Mouse (Mus musculus) spleen, postnatal 10 days (tissue): ENCODE data around the gene Nup85.

ENCODE experiments used
- DNase-seq, 2 experiments: peaks; one replicate each; pipeline ENCODE4 v3.0.0; 2021 to 2022; ENCODE audit warnings: low spot score in 2 of 2

Nup85 gene

GRCm38 (mm10) chr11:115613138-115613945 lies 49.1 kb downstream of the Nup85 start:
- DNase-seq = peak in 1 of 2 experiments; percentile 41

DNA sequence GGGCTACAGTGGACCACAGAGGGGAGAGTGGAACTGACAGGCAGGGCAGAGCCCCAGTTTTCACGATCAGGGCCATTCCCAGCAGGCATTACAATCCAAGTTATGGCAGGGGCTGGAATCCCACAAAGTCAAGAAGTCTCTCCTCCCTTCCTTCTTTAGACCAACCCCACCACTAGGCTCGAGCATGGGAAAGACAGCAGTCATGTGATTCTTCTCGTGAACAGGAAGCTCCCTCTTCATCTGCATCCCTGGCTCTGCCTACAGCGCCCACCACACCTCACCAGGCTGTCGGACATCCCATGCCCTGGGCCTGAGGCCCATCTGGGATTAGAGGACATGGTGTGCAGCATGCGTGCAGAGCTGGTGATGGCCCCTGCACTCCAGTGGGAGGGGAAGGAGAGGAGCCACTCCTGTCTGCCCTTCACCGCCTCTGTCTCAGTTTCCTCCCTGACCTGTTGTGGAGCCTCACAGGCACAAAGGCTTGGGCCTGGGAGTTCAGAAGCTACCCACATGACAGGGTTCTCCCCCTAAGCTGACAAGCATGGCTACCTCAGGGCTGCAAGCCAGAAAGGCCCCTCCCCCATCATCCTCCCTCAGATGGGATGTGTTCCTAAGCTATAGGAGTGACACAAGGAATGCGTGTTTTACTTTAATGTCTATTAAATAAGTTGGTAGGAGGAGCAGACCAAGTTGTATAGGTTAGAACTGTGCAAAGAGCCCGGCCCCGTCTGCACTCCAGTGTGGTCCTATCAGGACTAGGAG lies 50.3 kb downstream of the Nup85 start:
- DNase-seq = no peak

DNA sequence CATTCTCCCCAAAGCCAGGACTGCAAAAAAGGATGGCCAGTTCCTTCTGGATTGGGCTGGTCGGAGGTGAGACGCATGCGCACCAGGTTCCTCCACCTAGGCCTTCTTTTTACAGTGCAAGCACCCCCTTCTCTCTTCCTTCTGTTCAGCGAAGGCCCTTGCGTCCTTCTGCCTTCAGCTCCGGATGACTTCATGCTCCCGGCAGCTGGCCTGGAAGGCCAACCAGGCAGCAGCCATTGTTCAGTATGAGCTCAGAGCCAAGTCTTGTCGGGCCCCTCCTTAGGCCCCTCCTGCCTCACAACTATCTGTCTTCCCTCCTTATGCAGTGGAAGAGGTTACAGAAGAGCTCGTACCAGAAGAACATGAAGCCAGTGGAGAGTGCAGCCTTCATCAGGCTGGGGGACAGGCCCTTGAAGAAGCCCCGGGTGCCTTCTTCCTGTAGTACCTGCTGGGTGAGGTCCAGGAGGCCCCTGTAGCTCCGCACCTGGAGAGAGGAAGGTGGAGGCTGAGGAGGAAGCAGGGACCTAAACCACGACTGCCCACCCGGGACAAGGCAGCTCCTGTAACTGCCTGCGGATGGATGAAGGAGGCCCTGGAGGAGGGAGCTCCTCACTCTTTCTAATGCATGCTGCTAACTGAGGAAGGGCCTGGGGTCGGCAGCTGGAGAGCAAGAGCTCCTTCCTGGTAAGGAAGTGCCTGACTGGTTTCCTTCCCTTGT lies 51.0 kb downstream of the Nup85 start:
- no peak for DNase-seq

DNA sequence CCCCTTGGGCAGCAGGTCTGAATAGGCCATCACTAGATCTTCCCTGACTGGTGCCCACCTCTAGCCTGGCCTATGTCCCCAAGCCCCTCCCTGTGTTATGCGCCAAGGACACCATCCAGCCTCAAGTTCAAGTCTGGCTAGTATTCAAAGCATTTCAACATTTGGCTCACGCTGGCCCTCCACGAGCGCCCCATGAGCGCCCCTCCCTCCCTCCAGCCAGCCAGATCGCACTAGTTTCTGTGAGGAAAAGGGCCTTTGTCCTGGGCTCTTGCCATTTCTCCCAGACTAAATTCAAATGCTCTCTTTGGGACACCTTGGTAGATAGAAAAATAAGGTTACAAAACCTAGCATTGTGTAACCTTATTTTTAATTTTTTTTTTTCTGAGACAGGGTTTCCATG lies 51.6 kb downstream of the Nup85 start:
- DNase-seq = no peak

DNA sequence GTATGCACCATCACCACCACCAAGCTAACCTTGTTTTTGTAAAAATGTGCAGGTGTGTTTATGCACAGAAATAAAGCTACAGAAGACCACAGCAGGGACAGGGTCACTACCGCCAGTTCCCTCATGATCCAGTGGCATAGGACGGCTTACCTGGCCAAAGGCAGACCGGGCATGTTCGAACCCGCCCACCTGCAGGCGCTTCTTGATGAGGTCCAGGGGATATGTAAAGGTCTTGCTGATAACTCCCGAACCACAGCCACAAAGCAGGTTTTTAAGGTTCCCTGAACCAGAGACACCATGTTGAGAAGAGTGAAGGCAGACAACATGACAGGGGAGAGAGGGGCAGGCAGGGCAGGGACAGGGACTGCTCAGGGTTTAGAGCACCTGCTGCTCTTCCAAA lies 52.1 kb downstream of the Nup85 start:
- DNase-seq = no peak

GRCm38 (mm10) chr11:115616893-115617292 lies 52.7 kb downstream of the Nup85 start:
- no peak for DNase-seq

DNA sequence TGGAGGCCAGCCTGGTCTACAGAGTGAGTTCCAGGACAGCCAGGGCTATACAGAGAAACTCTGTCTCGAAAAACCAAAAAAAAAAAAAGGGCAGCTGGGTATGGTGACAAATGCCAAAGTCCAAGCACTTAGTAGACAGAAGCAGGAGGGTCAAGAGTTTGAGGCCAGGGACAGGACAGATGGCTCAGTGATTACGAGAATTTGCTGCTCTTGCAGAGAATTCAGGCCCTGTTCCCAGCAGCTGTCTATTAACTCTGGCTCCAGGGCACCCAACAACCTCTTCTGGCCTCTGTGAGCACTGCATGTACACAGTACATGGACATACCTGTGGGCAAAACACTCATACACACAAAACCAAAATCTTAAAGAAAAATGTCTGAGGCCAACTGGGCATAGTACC lies 53.8 kb downstream of the Nup85 start:
- DNase-seq = no peak

- DNase-seq = no peak
These were observed 54.7 kb downstream of the Nup85 start for GRCm38 (mm10) chr11:115618732-115619516.

DNA sequence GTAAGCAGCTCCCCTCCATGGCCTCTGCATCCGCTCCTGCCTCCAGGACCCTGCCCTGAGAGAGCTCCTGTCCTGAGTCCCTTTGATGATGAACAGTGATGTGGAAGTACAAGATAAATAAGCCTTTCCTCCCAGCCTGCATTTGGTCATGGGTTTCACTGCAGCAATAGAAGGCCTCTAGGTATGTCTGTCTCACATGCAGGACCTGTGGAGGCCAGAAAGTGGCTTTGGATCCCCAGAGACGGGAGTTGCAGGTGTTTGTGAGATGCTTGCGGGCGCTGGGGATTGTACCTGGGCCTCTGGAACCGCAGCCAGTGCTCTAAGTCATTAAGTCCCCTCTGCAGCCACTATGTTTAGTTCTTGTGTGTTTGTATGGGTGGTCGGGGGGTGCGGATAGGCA lies 55.7 kb downstream of the Nup85 start:
- DNase-seq = no peak

DNA sequence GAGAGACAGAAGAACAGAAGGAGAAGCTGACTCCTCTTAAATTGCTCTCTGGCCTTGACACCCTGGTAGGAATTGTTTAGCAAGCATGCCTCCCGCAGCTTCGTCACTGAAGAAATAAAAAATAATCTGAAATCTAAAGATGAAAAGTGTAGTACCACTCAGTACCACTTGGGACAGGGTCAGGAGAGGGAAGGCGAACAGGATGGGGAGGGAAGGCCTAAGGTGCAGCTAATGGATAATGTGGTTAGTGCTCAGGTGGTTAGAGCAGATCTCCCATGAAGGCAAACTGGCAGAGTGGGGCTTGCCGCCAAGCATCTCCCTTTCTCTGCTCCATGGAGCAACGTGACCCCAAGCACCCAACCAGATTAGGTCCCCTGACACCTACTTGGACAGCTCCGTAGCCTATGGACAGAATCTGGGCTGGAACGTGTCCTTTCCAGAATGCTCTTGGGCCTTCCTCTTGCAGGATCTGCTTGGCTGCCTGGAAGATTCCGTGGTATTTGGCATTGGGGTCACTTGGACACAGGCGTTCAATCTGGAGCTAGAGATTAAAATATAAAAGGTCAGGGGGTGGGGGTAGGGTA lies 59.3 kb downstream of the Nup85 start:
- DNase-seq = peak in 1 of 2 experiments; percentile 15

DNA sequence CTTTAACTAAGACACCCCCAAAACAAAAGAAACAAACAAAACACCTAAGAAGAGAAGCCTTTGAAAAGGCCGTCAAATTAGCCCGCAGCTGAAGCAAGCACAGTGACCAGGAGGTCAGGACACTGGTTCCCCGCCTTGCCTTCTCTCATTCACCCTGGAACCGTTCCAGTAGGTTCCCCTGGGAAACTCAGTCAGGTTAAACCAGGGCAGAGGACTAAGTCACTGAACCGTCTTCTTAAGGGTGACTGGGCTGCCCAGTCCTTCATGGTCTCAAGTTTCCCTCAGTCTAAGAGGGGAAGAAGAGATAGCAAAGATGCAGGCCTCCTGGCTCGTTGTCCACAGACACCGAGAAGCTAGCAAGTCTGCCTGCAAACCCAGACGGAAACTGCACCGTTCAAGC lies 61.6 kb downstream of the Nup85 start:
- no peak for DNase-seq

DNA sequence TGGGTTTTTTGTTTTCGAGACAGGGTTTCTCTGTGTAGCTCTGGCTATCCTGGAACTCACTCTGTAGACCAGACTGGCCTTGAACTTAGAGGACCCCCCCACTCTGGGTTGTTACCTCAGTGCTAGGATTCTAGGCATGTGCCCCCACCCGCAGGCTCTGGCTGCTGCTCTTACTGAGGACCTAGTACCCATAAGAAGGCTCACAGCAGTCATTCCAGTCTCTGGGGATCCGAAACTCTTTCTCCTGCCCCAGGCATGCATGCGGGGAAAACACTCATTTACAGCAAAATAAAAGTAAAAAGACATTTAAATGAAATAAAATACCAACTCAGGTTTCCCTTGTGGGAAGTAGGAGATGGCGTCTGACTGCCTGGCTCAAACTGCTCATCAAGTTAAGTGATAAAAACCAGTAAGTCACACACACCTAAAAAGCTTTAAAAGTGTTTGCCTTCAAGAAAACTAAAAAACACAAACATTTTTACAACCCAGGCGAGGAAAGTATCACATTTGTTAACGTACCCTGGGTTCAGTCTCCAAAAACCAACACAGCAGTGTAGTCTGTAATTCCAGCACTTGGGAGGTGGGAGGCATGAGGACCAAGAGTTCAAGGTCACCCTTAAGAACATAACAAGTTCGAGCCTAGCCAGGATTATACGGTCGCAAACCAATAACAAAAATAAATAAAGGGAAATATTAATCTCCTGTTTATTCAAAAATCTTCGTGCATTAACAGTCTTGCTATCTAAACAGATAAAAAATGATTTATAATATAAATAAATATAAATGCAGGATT lies 62.8 kb downstream of the Nup85 start:
- DNase-seq = no peak

DNA sequence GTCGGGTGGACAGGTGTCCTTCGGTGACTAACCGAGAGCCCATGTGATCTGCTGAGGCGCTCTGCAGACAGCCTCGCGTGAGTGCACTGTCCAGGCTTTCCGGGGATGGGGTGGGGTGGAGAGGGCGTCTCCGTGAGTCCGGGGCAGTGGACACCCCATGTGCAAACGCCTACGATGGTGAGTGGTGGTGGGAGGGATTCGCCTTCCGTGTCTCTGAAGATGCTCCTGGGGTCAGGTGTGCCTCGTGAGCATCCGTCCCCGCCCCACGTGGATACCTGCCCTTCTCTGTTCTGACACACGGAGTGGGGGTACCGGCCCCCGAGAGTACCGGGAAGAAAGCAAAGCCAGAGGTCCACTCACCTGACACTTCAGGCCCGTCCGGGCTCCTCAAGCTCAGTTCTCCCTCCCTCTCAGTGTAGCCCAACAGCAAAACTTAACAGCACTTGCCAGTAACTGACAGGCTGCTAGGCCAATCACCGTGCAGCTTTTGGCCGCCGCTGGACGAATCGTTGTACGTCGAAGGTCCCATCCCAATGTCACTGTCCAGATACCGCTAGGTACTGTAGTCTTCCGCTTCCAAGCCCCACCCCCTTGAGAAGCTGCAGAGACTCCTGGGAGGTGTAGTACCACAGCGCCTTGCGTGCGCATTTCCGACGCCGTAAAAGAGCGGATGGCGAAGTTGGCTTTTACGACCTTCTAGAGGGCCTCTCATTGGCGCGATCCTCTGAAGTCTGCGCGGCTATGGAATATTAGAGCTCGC lies 63.7 kb downstream of the Nup85 start, which contains the start of gene Slc25a19:
Gene Slc25a19, minus strand, starts transcription at position 591 of the 760 bp plus-strand sequence.
- peak; percentile 97 to 99 for DNase-seq

DNA sequence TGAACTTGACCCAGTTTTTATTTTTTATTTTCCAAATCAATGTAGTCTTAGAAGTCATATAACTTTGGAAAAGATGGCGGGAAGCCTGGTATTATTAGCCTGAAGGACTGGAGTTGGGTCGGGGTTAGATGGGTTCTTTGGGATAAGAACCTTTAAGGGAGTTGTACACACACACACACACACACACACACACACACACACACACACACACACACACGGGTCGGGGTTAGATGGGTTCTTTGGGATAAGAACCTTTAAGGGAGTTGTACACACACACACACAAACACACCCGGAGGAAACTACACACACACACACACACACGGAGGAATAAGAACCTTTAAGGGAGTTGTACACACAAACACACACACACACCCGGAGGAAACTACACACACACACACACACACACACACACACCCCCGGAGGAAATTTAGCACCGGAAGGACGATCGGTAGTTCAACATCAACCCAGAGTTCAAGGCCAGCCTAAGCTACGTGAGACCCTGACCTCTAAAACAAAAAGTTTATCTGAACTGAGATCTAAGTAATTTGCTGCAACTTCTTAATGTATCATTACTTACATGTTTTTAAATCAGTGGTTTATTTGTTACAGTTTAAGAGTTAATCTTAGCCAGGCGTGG lies 64.3 kb downstream of the Nup85 start:
- no peak for DNase-seq

- DNase-seq = no peak
These were observed 65.7 kb downstream of the Nup85 start for GRCm38 (mm10) chr11:115629734-115630531.

GRCm38 (mm10) chr11:115630532-115631504 lies 66.6 kb downstream of the Nup85 start:
- DNase-seq = peak; percentile 44 to 80

DNA sequence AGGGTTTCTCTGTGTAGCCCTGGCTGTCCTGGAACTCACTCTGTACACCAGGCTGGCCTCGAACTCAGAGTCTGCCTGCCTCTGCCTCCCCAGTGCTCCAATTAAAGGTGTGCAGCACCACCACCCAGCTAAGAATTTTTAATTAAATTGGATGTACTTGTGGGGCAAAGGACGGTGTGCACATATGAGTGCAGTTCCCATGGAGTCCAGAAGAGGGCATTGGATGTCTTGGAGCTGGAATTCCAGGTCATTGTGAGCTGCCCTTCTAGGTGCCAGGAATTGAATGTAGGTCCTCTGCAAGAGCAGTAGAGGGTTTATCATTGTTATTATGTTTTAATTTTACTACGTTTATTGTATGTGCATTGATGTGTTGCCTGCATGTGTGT lies 67.3 kb downstream of the Nup85 start:
- DNase-seq = peak in 1 of 2 experiments; percentile 49
